Mouse (Mus musculus): Measurements from ENCODE around the gene Spata2. TPM values are rescaled to one million over a fixed set of nuclear protein-coding genes. Genes with fewer than 3 reads are reported as not detected.

The Spata2 gene
- total RNA-seq, 1 experiment = 10.0 TPM

DNA sequence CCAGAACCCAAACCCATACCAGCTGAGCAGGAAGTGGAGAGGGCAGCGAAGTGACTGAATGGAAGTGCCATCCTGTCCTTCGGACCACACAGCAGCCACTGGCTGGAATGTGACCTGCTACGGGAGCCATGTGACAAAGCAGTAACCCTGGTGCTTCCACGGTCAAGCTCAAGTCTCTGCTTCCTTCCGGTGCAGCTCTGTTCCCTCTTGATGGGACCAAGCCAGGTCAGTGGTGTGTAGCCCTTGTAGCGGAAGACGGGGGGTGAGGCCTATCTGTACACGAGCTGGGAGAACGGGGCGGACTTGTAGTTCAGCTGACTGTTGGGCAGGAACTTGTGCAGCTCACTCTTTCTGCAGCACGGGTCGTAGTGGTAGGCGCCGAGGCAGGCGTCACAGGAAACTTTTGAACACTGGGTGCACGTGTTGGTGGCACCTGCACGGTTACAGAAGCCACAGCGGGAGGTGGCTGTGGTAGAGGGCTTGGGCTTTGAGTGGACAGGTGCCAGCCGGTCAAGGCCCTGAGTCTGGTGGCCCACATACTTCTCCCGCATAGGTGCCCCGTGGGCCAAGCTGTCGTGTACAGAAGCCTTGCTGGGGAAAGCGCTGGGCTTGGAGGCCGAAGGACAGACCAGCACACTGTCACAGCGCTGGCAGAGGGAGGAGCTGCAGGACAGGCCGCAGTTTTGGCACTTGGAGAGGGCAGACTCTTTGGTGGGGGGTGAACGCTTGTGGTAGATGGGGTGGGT, 9.4 kb downstream of the Spata2 start:
- no peak for TF ChIP-seq ZC3H11A (IDR thresholded peaks at IDR 0.05; ENCODE audit: borderline replicate concordance, low read depth, low read length)
- TF ChIP-seq MAFK (IDR thresholded peaks at IDR 0.05; ENCODE audit: insufficient read depth, low read depth, low read length) = no peak
- no peak for TF ChIP-seq CHD2 (IDR thresholded peaks at IDR 0.05; ENCODE audit: low read depth, low read length)
- H3K9me3 ChIP-seq (ENCODE audit: control insufficient read depth, insufficient read depth, low read depth, low read length) = no peaks in the 10 kb centered on the region
- in situ Hi-C loops (cut with MboI; ENCODE audit: low sequenced_read_pairs in 2 of 2, unreplicated experiment in 2 of 2) = no loop called here
- no peak for DNase-seq (ENCODE audit: low read depth, low spot score)
- H3K27ac ChIP-seq (ENCODE audit: insufficient read depth, low read depth, low read length, poor library complexity, severe bottlenecking) = no peak overlapping the region
- peaks cover 18% of the 10 kb centered on the region; the same call in 1 of the 2 replicates for H3K36me3 ChIP-seq (ENCODE audit: control insufficient read depth, insufficient read depth, low read length, poor library complexity, severe bottlenecking)
- H3K9ac ChIP-seq (ENCODE audit: insufficient read depth, low read depth, low read length, poor library complexity, severe bottlenecking) = no peak overlapping the region
- H3K4me3 ChIP-seq (ENCODE audit: insufficient read depth in 1 of 2, low read depth in 1 of 2, low read length in 2 of 2, poor library complexity in 1 of 2, severe bottlenecking in 1 of 2) = no peak overlapping the region
- peaks cover 0 to 25% of the 10 kb centered on the region in 2 experiments; a peak in 2 of 4 replicates for H3K4me1 ChIP-seq (ENCODE audit: control insufficient read depth in 2 of 2, insufficient read depth in 2 of 2, low read length in 2 of 2, poor library complexity in 1 of 2)

- peaks cover 18% of the 10 kb centered on the region; the same call in 1 of the 2 replicates for H3K36me3 ChIP-seq (ENCODE audit: control insufficient read depth, insufficient read depth, low read length, poor library complexity, severe bottlenecking)
- in situ Hi-C loops (cut with MboI; ENCODE audit: low sequenced_read_pairs in 2 of 2, unreplicated experiment in 2 of 2) = no loop called here
- no peak for DNase-seq (ENCODE audit: low read depth, low spot score)
- H3K27ac ChIP-seq (ENCODE audit: insufficient read depth, low read depth, low read length, poor library complexity, severe bottlenecking) = no peak overlapping the region
- H3K9me3 ChIP-seq (ENCODE audit: control insufficient read depth, insufficient read depth, low read depth, low read length) = no peaks in the 10 kb centered on the region
- no peak overlapping the region for H3K9ac ChIP-seq (ENCODE audit: insufficient read depth, low read depth, low read length, poor library complexity, severe bottlenecking)
- peaks cover 0 to 23% of the 10 kb centered on the region in 2 experiments; a peak in 2 of 4 replicates for H3K4me1 ChIP-seq (ENCODE audit: control insufficient read depth in 2 of 2, insufficient read depth in 2 of 2, low read length in 2 of 2, poor library complexity in 1 of 2)
- H3K4me3 ChIP-seq (ENCODE audit: insufficient read depth in 1 of 2, low read depth in 1 of 2, low read length in 2 of 2, poor library complexity in 1 of 2, severe bottlenecking in 1 of 2) = no peak overlapping the region
- TF ChIP-seq ZC3H11A (IDR thresholded peaks at IDR 0.05; ENCODE audit: borderline replicate concordance, low read depth, low read length) (no peak), HCFC1 (IDR thresholded peaks at IDR 0.05; ENCODE audit: borderline replicate concordance, insufficient read depth, low read length) (no peak), ZNF384 (IDR thresholded peaks at IDR 0.05; ENCODE audit: low read depth, low read length) (no peak), MAFK (IDR thresholded peaks at IDR 0.05; ENCODE audit: insufficient read depth, low read depth, low read length) (no peak), CHD2 (IDR thresholded peaks at IDR 0.05; ENCODE audit: low read depth, low read length) (no peak)
Measured at GRCm38 (mm10) chr2:167482681-167483080, 10.0 kb downstream of the Spata2 start.

DNA sequence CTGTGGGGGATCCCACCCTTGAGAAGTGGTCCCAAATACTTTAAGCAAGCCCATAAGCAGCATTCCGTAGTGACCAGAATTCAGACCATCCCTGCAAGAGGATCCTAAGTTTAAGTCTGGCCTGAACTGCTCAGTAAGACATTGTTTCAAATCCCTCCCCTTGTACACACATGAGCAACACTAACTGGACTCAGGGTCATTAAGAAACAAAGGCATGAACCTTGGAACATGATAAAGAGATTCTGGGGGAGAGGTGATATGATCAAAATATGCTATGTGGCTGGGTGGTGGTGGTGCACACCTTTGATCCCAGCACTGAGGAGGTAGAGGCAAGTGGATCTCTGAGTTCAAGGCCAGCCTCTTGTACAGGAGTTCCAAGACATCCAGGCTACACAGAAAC, 13.2 kb downstream of the Spata2 start:
- H3K36me3 ChIP-seq (ENCODE audit: control insufficient read depth, insufficient read depth, low read length, poor library complexity, severe bottlenecking) = peaks cover 23% of the 10 kb centered on the region; the same call in 1 of the 2 replicates
- in situ Hi-C loops (cut with MboI; ENCODE audit: low sequenced_read_pairs in 2 of 2, unreplicated experiment in 2 of 2) = no loop called here
- no peak overlapping the region for H3K4me3 ChIP-seq (ENCODE audit: insufficient read depth in 1 of 2, low read depth in 1 of 2, low read length in 2 of 2, poor library complexity in 1 of 2, severe bottlenecking in 1 of 2)
- no peak overlapping the region for H3K9ac ChIP-seq (ENCODE audit: insufficient read depth, low read depth, low read length, poor library complexity, severe bottlenecking)
- peaks cover 0 to 12% of the 10 kb centered on the region in 2 experiments; a peak in 1 of 4 replicates for H3K4me1 ChIP-seq (ENCODE audit: control insufficient read depth in 2 of 2, insufficient read depth in 2 of 2, low read length in 2 of 2, poor library complexity in 1 of 2)
- TF ChIP-seq HCFC1 (IDR thresholded peaks at IDR 0.05; ENCODE audit: borderline replicate concordance, insufficient read depth, low read length) = no peak
- no peak for TF ChIP-seq ZNF384 (IDR thresholded peaks at IDR 0.05; ENCODE audit: low read depth, low read length)
- TF ChIP-seq MAFK (IDR thresholded peaks at IDR 0.05; ENCODE audit: insufficient read depth, low read depth, low read length) = no peak
- no peak for TF ChIP-seq CHD2 (IDR thresholded peaks at IDR 0.05; ENCODE audit: low read depth, low read length)
- TF ChIP-seq ZC3H11A (IDR thresholded peaks at IDR 0.05; ENCODE audit: borderline replicate concordance, low read depth, low read length) = no peak
- no peak for DNase-seq (ENCODE audit: low read depth, low spot score)
- H3K9me3 ChIP-seq (ENCODE audit: control insufficient read depth, insufficient read depth, low read depth, low read length) = no peaks in the 10 kb centered on the region
- H3K27ac ChIP-seq (ENCODE audit: insufficient read depth, low read depth, low read length, poor library complexity, severe bottlenecking) = no peak overlapping the region

DNA sequence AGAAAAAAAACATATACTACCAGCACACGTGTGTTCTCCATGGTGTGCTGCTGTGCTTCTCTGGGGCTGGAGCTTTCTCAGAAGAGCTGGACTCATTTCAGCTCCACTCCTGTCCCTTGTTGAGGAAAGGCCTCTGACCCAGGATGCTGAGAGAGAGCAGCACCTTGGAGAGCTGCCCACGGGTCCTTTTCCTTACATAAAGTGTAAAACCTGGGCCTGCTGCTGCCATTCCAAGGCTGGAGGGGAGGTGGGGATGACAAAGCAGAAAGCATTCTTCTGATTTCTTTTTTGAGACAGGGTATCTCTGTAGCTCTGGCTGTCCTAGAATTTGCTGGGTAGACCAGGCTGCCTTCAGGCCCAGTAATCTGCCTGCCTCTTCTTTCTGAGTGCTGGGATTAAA, 14.6 kb downstream of the Spata2 start:
- Histone ChIP-seq H3K27ac (ENCODE audit: insufficient read depth, low read depth, low read length, poor library complexity, severe bottlenecking) (no peak overlapping the region), H3K36me3 (ENCODE audit: control insufficient read depth, insufficient read depth, low read length, poor library complexity, severe bottlenecking) (peaks cover 25% of the 10 kb centered on the region), H3K4me1 (ENCODE audit: control insufficient read depth in 2 of 2, insufficient read depth in 2 of 2, low read length in 2 of 2, poor library complexity in 1 of 2) (peaks cover 0 to 7% of the 10 kb centered on the region in 2 experiments; a peak in 1 of 4 replicates), H3K9ac (ENCODE audit: insufficient read depth, low read depth, low read length, poor library complexity, severe bottlenecking) (no peak overlapping the region), H3K9me3 (ENCODE audit: control insufficient read depth, insufficient read depth, low read depth, low read length) (no peaks in the 10 kb centered on the region), H3K4me3 (ENCODE audit: insufficient read depth in 1 of 2, low read depth in 1 of 2, low read length in 2 of 2, poor library complexity in 1 of 2, severe bottlenecking in 1 of 2) (no peak overlapping the region)
- in situ Hi-C loops (cut with MboI; ENCODE audit: low sequenced_read_pairs in 2 of 2, unreplicated experiment in 2 of 2) = no loop called here
- no peak for TF ChIP-seq ZNF384 (IDR thresholded peaks at IDR 0.05; ENCODE audit: low read depth, low read length)
- no peak for TF ChIP-seq ZC3H11A (IDR thresholded peaks at IDR 0.05; ENCODE audit: borderline replicate concordance, low read depth, low read length)
- peak; percentile 63; the same call in 1 of the 2 replicates for TF ChIP-seq MAFK (IDR thresholded peaks at IDR 0.05; ENCODE audit: insufficient read depth, low read depth, low read length)
- TF ChIP-seq CHD2 (IDR thresholded peaks at IDR 0.05; ENCODE audit: low read depth, low read length) = no peak
- no peak for TF ChIP-seq HCFC1 (IDR thresholded peaks at IDR 0.05; ENCODE audit: borderline replicate concordance, insufficient read depth, low read length)
- DNase-seq (ENCODE audit: low read depth, low spot score) = no peak
